Mouse (Mus musculus): Measurements from ENCODE around the gene Elovl6. TPM values are rescaled to one million over a fixed set of nuclear protein-coding genes. Genes with fewer than 3 reads are reported as not detected.

The Elovl6 gene
- total RNA-seq, 1 experiment: 118 TPM

GRCm38 (mm10) chr3:129543376-129543775 is 11.2 kb downstream of the Elovl6 start:
- Histone ChIP-seq H3K36me3 (ENCODE audit: control insufficient read depth, insufficient read depth, low read length, poor library complexity, severe bottlenecking) (peaks cover 24% of the 10 kb centered on the region), H3K9me3 (ENCODE audit: control insufficient read depth, insufficient read depth, low read depth, low read length) (no peaks in the 10 kb centered on the region), H3K4me1 (ENCODE audit: control insufficient read depth in 2 of 2, insufficient read depth in 2 of 2, low read length in 2 of 2, poor library complexity in 1 of 2) (peaks cover 23 to 51% of the 10 kb centered on the region in 2 experiments), H3K9ac (ENCODE audit: insufficient read depth, low read depth, low read length, poor library complexity, severe bottlenecking) (no peak overlapping the region), H3K4me3 (ENCODE audit: insufficient read depth in 1 of 2, low read depth in 1 of 2, low read length in 2 of 2, poor library complexity in 1 of 2, severe bottlenecking in 1 of 2) (no peak overlapping the region), H3K27ac (ENCODE audit: insufficient read depth, low read depth, low read length, poor library complexity, severe bottlenecking) (peak overlapping the region; percentile 79; the same call in 1 of the 2 replicates)
- DNase-seq (ENCODE audit: low read depth, low spot score): no peak
- TF ChIP-seq ZNF384 (IDR thresholded peaks at IDR 0.05; ENCODE audit: low read depth, low read length): no peak
- TF ChIP-seq HCFC1 (IDR thresholded peaks at IDR 0.05; ENCODE audit: borderline replicate concordance, insufficient read depth, low read length): no peak
- no peak for TF ChIP-seq ZC3H11A (IDR thresholded peaks at IDR 0.05; ENCODE audit: borderline replicate concordance, low read depth, low read length)
- no peak for TF ChIP-seq CHD2 (IDR thresholded peaks at IDR 0.05; ENCODE audit: low read depth, low read length)
- TF ChIP-seq MAFK (IDR thresholded peaks at IDR 0.05; ENCODE audit: insufficient read depth, low read depth, low read length): no peak
- in situ Hi-C loops (cut with MboI; ENCODE audit: low sequenced_read_pairs in 2 of 2, unreplicated experiment in 2 of 2): no loop called here

DNA sequence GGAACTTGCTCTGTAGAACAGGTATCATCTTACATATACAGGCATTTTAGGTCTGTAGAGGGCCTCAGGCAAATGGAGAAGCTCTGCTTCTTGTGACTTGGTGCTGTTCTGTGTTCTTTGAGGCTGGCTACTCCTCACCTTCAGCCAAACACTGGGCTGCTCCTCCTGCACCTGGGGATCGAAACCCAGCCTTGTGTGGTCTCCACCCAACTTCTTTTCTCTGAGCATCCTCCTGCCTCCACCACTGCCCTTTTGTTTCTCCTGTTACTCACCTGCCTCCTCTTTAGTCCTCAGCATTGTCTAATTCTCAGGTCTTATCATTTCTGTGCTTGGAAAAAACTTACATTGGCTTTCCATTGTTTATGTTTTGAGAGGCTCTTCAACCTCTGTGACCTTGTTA is 12.1 kb downstream of the Elovl6 start:
- Histone ChIP-seq H3K9me3 (ENCODE audit: control insufficient read depth, insufficient read depth, low read depth, low read length) (no peaks in the 10 kb centered on the region), H3K4me3 (ENCODE audit: insufficient read depth in 1 of 2, low read depth in 1 of 2, low read length in 2 of 2, poor library complexity in 1 of 2, severe bottlenecking in 1 of 2) (no peak overlapping the region; a peak in 1 of 4 replicates), H3K4me1 (ENCODE audit: control insufficient read depth in 2 of 2, insufficient read depth in 2 of 2, low read length in 2 of 2, poor library complexity in 1 of 2) (peaks cover 25 to 51% of the 10 kb centered on the region in 2 experiments), H3K9ac (ENCODE audit: insufficient read depth, low read depth, low read length, poor library complexity, severe bottlenecking) (no peak overlapping the region), H3K27ac (ENCODE audit: insufficient read depth, low read depth, low read length, poor library complexity, severe bottlenecking) (peak overlapping the region; percentile 79; the same call in 1 of the 2 replicates), H3K36me3 (ENCODE audit: control insufficient read depth, insufficient read depth, low read length, poor library complexity, severe bottlenecking) (peaks cover 28% of the 10 kb centered on the region)
- DNase-seq (ENCODE audit: low read depth, low spot score): no peak
- in situ Hi-C loops (cut with MboI; ENCODE audit: low sequenced_read_pairs in 2 of 2, unreplicated experiment in 2 of 2): no loop called here
- no peak for TF ChIP-seq ZC3H11A (IDR thresholded peaks at IDR 0.05; ENCODE audit: borderline replicate concordance, low read depth, low read length)
- TF ChIP-seq HCFC1 (IDR thresholded peaks at IDR 0.05; ENCODE audit: borderline replicate concordance, insufficient read depth, low read length): no peak
- no peak for TF ChIP-seq ZNF384 (IDR thresholded peaks at IDR 0.05; ENCODE audit: low read depth, low read length)
- no peak for TF ChIP-seq CHD2 (IDR thresholded peaks at IDR 0.05; ENCODE audit: low read depth, low read length)
- TF ChIP-seq MAFK (IDR thresholded peaks at IDR 0.05; ENCODE audit: insufficient read depth, low read depth, low read length): no peak

DNA sequence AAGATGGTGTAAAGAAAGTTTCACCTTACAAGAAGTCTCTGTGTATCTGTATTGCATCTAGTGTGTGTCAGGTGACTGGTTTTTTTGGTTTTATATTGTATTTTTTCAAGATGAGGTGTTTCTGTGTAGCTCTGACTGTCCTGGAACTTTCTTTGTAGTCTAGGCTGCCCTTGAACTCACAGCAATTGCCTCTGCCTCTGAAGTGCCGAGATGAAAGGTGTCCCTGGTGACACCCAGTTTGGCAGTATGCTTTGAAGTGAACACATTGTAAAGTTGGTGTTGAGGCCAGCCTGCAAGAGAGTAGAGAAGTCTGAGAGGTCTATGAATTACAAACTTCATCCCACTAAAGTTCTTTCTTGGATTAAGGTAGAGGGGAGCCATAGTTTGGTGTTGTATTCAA is 13.1 kb downstream of the Elovl6 start:
- Histone ChIP-seq H3K36me3 (ENCODE audit: control insufficient read depth, insufficient read depth, low read length, poor library complexity, severe bottlenecking) (peaks cover 26% of the 10 kb centered on the region), H3K27ac (ENCODE audit: insufficient read depth, low read depth, low read length, poor library complexity, severe bottlenecking) (peak overlapping the region; percentile 79; the same call in 1 of the 2 replicates), H3K4me1 (ENCODE audit: control insufficient read depth in 2 of 2, insufficient read depth in 2 of 2, low read length in 2 of 2, poor library complexity in 1 of 2) (peaks cover 27 to 46% of the 10 kb centered on the region in 2 experiments), H3K4me3 (ENCODE audit: insufficient read depth in 1 of 2, low read depth in 1 of 2, low read length in 2 of 2, poor library complexity in 1 of 2, severe bottlenecking in 1 of 2) (no peak overlapping the region), H3K9ac (ENCODE audit: insufficient read depth, low read depth, low read length, poor library complexity, severe bottlenecking) (no peak overlapping the region), H3K9me3 (ENCODE audit: control insufficient read depth, insufficient read depth, low read depth, low read length) (no peaks in the 10 kb centered on the region)
- TF ChIP-seq MAFK (IDR thresholded peaks at IDR 0.05; ENCODE audit: insufficient read depth, low read depth, low read length) (no peak), CHD2 (IDR thresholded peaks at IDR 0.05; ENCODE audit: low read depth, low read length) (no peak), ZNF384 (IDR thresholded peaks at IDR 0.05; ENCODE audit: low read depth, low read length) (peak; percentile 83)
- in situ Hi-C loops (cut with MboI; ENCODE audit: low sequenced_read_pairs in 2 of 2, unreplicated experiment in 2 of 2): no loop called here
- DNase-seq (ENCODE audit: low read depth, low spot score): no peak

- Histone ChIP-seq H3K36me3 (ENCODE audit: control insufficient read depth, insufficient read depth, low read length, poor library complexity, severe bottlenecking) (peaks cover 25% of the 10 kb centered on the region), H3K27ac (ENCODE audit: insufficient read depth, low read depth, low read length, poor library complexity, severe bottlenecking) (peak overlapping the region; percentile 70), H3K9ac (ENCODE audit: insufficient read depth, low read depth, low read length, poor library complexity, severe bottlenecking) (peak overlapping the region; percentile 52; the same call in 1 of the 2 replicates), H3K4me1 (ENCODE audit: control insufficient read depth in 2 of 2, insufficient read depth in 2 of 2, low read length in 2 of 2, poor library complexity in 1 of 2) (peaks cover 28 to 43% of the 10 kb centered on the region in 2 experiments), H3K4me3 (ENCODE audit: insufficient read depth in 1 of 2, low read depth in 1 of 2, low read length in 2 of 2, poor library complexity in 1 of 2, severe bottlenecking in 1 of 2) (peak overlapping the region in 1 of 2 experiments; percentile 35; a peak in 1 of 4 replicates), H3K9me3 (ENCODE audit: control insufficient read depth, insufficient read depth, low read depth, low read length) (no peaks in the 10 kb centered on the region)
- no peak for DNase-seq (ENCODE audit: low read depth, low spot score)
- in situ Hi-C loops (cut with MboI; ENCODE audit: low sequenced_read_pairs in 2 of 2, unreplicated experiment in 2 of 2): no loop called here
- TF ChIP-seq HCFC1 (IDR thresholded peaks at IDR 0.05; ENCODE audit: borderline replicate concordance, insufficient read depth, low read length): no peak
- TF ChIP-seq ZC3H11A (IDR thresholded peaks at IDR 0.05; ENCODE audit: borderline replicate concordance, low read depth, low read length): no peak
- TF ChIP-seq ZNF384 (IDR thresholded peaks at IDR 0.05; ENCODE audit: low read depth, low read length): no peak
- TF ChIP-seq MAFK (IDR thresholded peaks at IDR 0.05; ENCODE audit: insufficient read depth, low read depth, low read length): no peak
- no peak for TF ChIP-seq CHD2 (IDR thresholded peaks at IDR 0.05; ENCODE audit: low read depth, low read length)
Observed at GRCm38 (mm10) chr3:129545801-129546200, 13.6 kb downstream of the Elovl6 start.
